8 mouse cellular contexts compared by ENCODE assay signal in the genomic region with DNA sequence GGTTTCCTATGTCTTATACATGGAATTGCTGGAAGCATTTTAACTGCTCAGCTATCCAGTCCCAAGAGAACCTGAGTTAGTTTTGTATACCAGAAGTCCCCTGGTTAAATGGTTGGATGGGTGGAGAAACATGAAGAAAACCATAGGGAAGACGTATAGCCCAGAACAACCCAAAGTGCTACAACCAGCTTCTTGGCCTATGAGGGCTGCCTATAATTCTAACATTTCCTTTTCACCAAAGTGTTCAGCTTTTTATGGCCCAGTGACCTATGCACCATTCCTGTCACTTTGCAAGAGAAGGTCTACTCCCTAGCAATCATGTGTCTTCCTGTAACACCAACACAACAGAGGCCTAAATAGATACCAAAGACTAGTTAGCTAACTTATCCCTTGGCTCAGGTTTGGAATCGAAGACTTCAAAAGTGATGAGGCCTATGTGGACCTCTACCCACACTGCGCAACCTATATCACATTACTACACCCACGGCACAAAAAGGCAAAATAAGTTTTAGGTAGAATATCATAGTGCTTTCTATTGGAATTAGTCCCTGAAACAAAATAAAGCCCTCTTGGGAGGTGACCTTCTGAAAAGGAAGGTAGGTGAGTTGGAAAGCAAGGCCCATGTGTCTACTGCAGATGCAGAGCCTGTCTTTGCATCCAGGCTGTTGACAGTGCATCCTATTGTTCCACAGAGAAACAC. TPM values are rescaled to one million over a fixed set of nuclear protein-coding genes. Genes with fewer than 3 reads are reported as not detected.
DNase-seq lines count a peak whose midpoint lies in the region; ATAC-seq lines count a peak whose summit lies in the region.

No protein-coding gene starts in this region.

- no peak for DNase-seq in lung, postnatal 25 days (ENCODE audit: low spot score)
- peak; percentile 29 for DNase-seq in embryonic facial prominence, embryonic 10.5 days (ENCODE audit: low spot score)
- no peak for DNase-seq in ovary, postnatal 14 days (ENCODE audit: low spot score)
- no peak for DNase-seq in adrenal gland, postnatal 25 days
- DNase-seq in frontal cortex, postnatal 25 days (ENCODE audit: low spot score in 2 of 2), result no peak

- H3K4me3 ChIP-seq in lung, embryonic 16.5 days (ENCODE audit: low read length), result peak overlapping the region; percentile 54
- H3K4me3 ChIP-seq in embryonic facial prominence, embryonic 10.5 days, result peak overlapping the region; percentile 65
- H3K4me3 ChIP-seq in intestine, embryonic 16.5 days (ENCODE audit: low read length), result peak overlapping the region; percentile 55
- H3K4me3 ChIP-seq in neural tube, embryonic 14.5 days (ENCODE audit: low read depth, low read length), result peak overlapping the region; percentile 30

- WGBS in lung, embryonic 16.5 days, result 46% methylated on average over 4 of the region's 4 CpGs
- WGBS in embryonic facial prominence, embryonic 10.5 days, result 60% methylated on average over 4 of the region's 4 CpGs
- 61% methylated on average over 4 of the region's 4 CpGs for WGBS in intestine, embryonic 16.5 days
- 64% methylated on average over 4 of the region's 4 CpGs for WGBS in neural tube, embryonic 14.5 days

- H3K27ac ChIP-seq in lung, embryonic 16.5 days (ENCODE audit: low read length), result peak overlapping the region; percentile 86
- peak overlapping the region; percentile 96 for H3K27ac ChIP-seq in embryonic facial prominence, embryonic 10.5 days (replicated peaks)
- H3K27ac ChIP-seq in intestine, embryonic 16.5 days (ENCODE audit: low read length), result peak overlapping the region; percentile 77
- peak overlapping the region; percentile 16; the same call in 1 of the 2 replicates for H3K27ac ChIP-seq in neural tube, embryonic 14.5 days (ENCODE audit: low read depth, low read length)

- H3K9ac ChIP-seq in lung, embryonic 16.5 days (ENCODE audit: low read length), result peak overlapping the region; percentile 79
- H3K9ac ChIP-seq in intestine, embryonic 16.5 days (ENCODE audit: low read depth, low read length), result peak overlapping the region; percentile 68
- H3K9ac ChIP-seq in neural tube, embryonic 14.5 days (replicated peaks; ENCODE audit: low read depth, low read length), result peak overlapping the region; percentile 41

- peaks cover 31% of the 10 kb centered on the region for H3K4me1 ChIP-seq in lung, embryonic 16.5 days (replicated peaks; ENCODE audit: control insufficient read depth, insufficient read depth, low read length)
- peaks cover 40% of the 10 kb centered on the region for H3K4me1 ChIP-seq in embryonic facial prominence, embryonic 10.5 days
- peaks cover 25% of the 10 kb centered on the region for H3K4me1 ChIP-seq in intestine, embryonic 16.5 days (ENCODE audit: control insufficient read depth, insufficient read depth, low read length)
- H3K4me1 ChIP-seq in neural tube, embryonic 14.5 days (ENCODE audit: control insufficient read depth, insufficient read depth, low read length), result peaks cover 24% of the 10 kb centered on the region

- ATAC-seq in lung, embryonic 16.5 days (ENCODE audit: low read depth), result no peak
- ATAC-seq in intestine, embryonic 16.5 days, result no peak
- no peak for ATAC-seq in neural tube, embryonic 14.5 days (ENCODE audit: low read depth)

- H3K4me2 ChIP-seq in lung, embryonic 16.5 days (ENCODE audit: low read depth, low read length), result peak overlapping the region; percentile 70
- H3K4me2 ChIP-seq in intestine, embryonic 16.5 days (ENCODE audit: low read depth, low read length), result peak overlapping the region; percentile 66
- H3K4me2 ChIP-seq in neural tube, embryonic 14.5 days (ENCODE audit: low read depth, low read length), result peak overlapping the region; percentile 76

- no peaks in the 10 kb centered on the region for H3K36me3 ChIP-seq in lung, embryonic 16.5 days (ENCODE audit: control insufficient read depth, insufficient read depth, low read length)
- H3K36me3 ChIP-seq in embryonic facial prominence, embryonic 10.5 days (replicated peaks), result no peaks in the 10 kb centered on the region
- H3K36me3 ChIP-seq in intestine, embryonic 16.5 days (ENCODE audit: control insufficient read depth, insufficient read depth, low read length), result no peaks in the 10 kb centered on the region
- H3K36me3 ChIP-seq in neural tube, embryonic 14.5 days (ENCODE audit: control insufficient read depth, insufficient read depth, low read length), result no peaks in the 10 kb centered on the region

- no peaks in the 10 kb centered on the region for H3K9me3 ChIP-seq in lung, embryonic 16.5 days (ENCODE audit: control insufficient read depth, low read length)
- H3K9me3 ChIP-seq in embryonic facial prominence, embryonic 10.5 days, result no peaks in the 10 kb centered on the region
- no peaks in the 10 kb centered on the region for H3K9me3 ChIP-seq in intestine, embryonic 16.5 days (ENCODE audit: control insufficient read depth, low read length)
- H3K9me3 ChIP-seq in neural tube, embryonic 14.5 days (ENCODE audit: control insufficient read depth, low read length), result no peaks in the 10 kb centered on the region

- H3K27me3 ChIP-seq in lung, embryonic 16.5 days (ENCODE audit: control insufficient read depth, insufficient read depth, low read depth, low read length), result no peaks in the 10 kb centered on the region
- H3K27me3 ChIP-seq in embryonic facial prominence, embryonic 10.5 days (replicated peaks; ENCODE audit: low read depth, poor library complexity, severe bottlenecking), result no peaks in the 10 kb centered on the region
- H3K27me3 ChIP-seq in intestine, embryonic 16.5 days (replicated peaks; ENCODE audit: control insufficient read depth, insufficient read depth, low read length), result no peaks in the 10 kb centered on the region
- H3K27me3 ChIP-seq in neural tube, embryonic 14.5 days (ENCODE audit: control insufficient read depth, insufficient read depth, low read length), result no peaks in the 10 kb centered on the region

RNA-seq across cellular contexts. Expression of gene Hist1h3h, which starts 1.1 kb away (rescaled TPM):
- 13.5 and 20.4 TPM in 2 replicates for polyA plus RNA-seq in lung, embryonic 16.5 days (2015; fragmentation: Nextera tagmentation; extraction: Ambion mirVana)
- 10.7 and 12.8 TPM in 2 replicates for polyA plus RNA-seq in embryonic facial prominence, embryonic 10.5 days (2016; fragmentation: Nextera tagmentation; extraction: Ambion mirVana)
- 4.8 and 9.5 TPM in 2 replicates for polyA plus RNA-seq in intestine, embryonic 16.5 days (2015; fragmentation: Nextera tagmentation; extraction: Ambion mirVana)
- polyA plus RNA-seq in neural tube, embryonic 14.5 days (2014; fragmentation: Nextera tagmentation; extraction: Ambion mirVana), result 0.79 and 2.4 TPM in 2 replicates
- 105 and 138 TPM in 2 replicates for total RNA-seq in adrenal gland, postnatal 25 days (2021)

RNA-seq across cellular contexts. Expression of gene Hist1h2ai, which starts 2.3 kb away (rescaled TPM):
- 33.0 and 45.8 TPM in 2 replicates for polyA plus RNA-seq in lung, embryonic 16.5 days (2015; fragmentation: Nextera tagmentation; extraction: Ambion mirVana)
- 30.5 and 32.2 TPM in 2 replicates for polyA plus RNA-seq in embryonic facial prominence, embryonic 10.5 days (2016; fragmentation: Nextera tagmentation; extraction: Ambion mirVana)
- polyA plus RNA-seq in intestine, embryonic 16.5 days (2015; fragmentation: Nextera tagmentation; extraction: Ambion mirVana), result 10.9 and 17.9 TPM in 2 replicates
- 7.0 and 9.4 TPM in 2 replicates for polyA plus RNA-seq in neural tube, embryonic 14.5 days (2014; fragmentation: Nextera tagmentation; extraction: Ambion mirVana)
- total RNA-seq in adrenal gland, postnatal 25 days (2021), result 9.0 and 60.3 TPM in 2 replicates

RNA-seq across cellular contexts. Expression of gene Hist1h2bl, which starts 2.6 kb away (rescaled TPM):
- polyA plus RNA-seq in lung, embryonic 16.5 days (2015; fragmentation: Nextera tagmentation; extraction: Ambion mirVana), result 3.4 and 4.5 TPM in 2 replicates
- 1.6 and 3.1 TPM in 2 replicates for polyA plus RNA-seq in embryonic facial prominence, embryonic 10.5 days (2016; fragmentation: Nextera tagmentation; extraction: Ambion mirVana)
- 2.3 and 2.5 TPM in 2 replicates for polyA plus RNA-seq in intestine, embryonic 16.5 days (2015; fragmentation: Nextera tagmentation; extraction: Ambion mirVana)
- 1.5 TPM in 1 of 2 replicates, not detected in the other for polyA plus RNA-seq in neural tube, embryonic 14.5 days (2014; fragmentation: Nextera tagmentation; extraction: Ambion mirVana)
- total RNA-seq in adrenal gland, postnatal 25 days (2021), result 91.0 and 102 TPM in 2 replicates

RNA-seq across cellular contexts. Expression of gene Hist1h2bm, which starts 3.3 kb away (rescaled TPM):
- polyA plus RNA-seq in lung, embryonic 16.5 days (2015; fragmentation: Nextera tagmentation; extraction: Ambion mirVana), result 4.9 and 5.8 TPM in 2 replicates
- 5.7 and 6.0 TPM in 2 replicates for polyA plus RNA-seq in embryonic facial prominence, embryonic 10.5 days (2016; fragmentation: Nextera tagmentation; extraction: Ambion mirVana)
- 1.7 and 3.5 TPM in 2 replicates for polyA plus RNA-seq in intestine, embryonic 16.5 days (2015; fragmentation: Nextera tagmentation; extraction: Ambion mirVana)
- polyA plus RNA-seq in neural tube, embryonic 14.5 days (2014; fragmentation: Nextera tagmentation; extraction: Ambion mirVana), result 0.82 TPM in 1 of 2 replicates, not detected in the other
- 26.4 and 32.4 TPM in 2 replicates for total RNA-seq in adrenal gland, postnatal 25 days (2021)

RNA-seq across cellular contexts. Expression of gene Hist1h4j, which starts 16.3 kb away (rescaled TPM):
- 1.3 and 1.4 TPM in 2 replicates for polyA plus RNA-seq in lung, embryonic 16.5 days (2015; fragmentation: Nextera tagmentation; extraction: Ambion mirVana)
- polyA plus RNA-seq in embryonic facial prominence, embryonic 10.5 days (2016; fragmentation: Nextera tagmentation; extraction: Ambion mirVana), result 0.93 and 1.3 TPM in 2 replicates
- 0.66 and 2.1 TPM in 2 replicates for polyA plus RNA-seq in intestine, embryonic 16.5 days (2015; fragmentation: Nextera tagmentation; extraction: Ambion mirVana)
- 0.37 and 0.75 TPM in 2 replicates for polyA plus RNA-seq in neural tube, embryonic 14.5 days (2014; fragmentation: Nextera tagmentation; extraction: Ambion mirVana)
- total RNA-seq in adrenal gland, postnatal 25 days (2021), result 20.5 and 22.8 TPM in 2 replicates

Comparison
In these comparisons a context has a peak if more than half of its experiments do, and no peak if none do; other contexts are left out.
1. H3K27ac ChIP-seq: peak in every context shown above with its lines; median percentile 96 in embryonic facial prominence, embryonic 10.5 days; 86 in lung, embryonic 16.5 days; 77 in intestine, embryonic 16.5 days; 16 in neural tube, embryonic 14.5 days.